ENCODE assay signal across 15 mouse cellular contexts in the genomic region with DNA sequence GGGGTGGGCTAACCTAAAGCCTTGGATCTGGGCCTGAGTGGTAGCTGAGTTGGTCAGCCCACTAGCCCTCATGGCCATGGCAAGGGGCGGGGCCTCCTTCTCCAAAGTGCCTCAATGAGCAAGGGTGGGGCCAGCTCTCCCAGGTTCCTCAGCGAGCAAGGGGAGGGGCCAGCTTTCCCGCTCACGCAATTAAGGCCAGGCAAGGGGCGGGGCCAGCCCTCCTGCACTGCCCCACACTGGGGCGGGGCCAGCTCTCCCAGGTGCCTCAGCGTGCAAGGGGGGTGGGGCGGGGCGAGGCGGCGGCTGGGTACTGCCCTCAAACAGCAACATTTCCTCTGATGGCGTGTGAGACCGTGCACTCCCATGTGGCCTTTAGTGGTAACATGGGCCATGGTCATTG. TPM values are rescaled to one million over a fixed set of nuclear protein-coding genes. Genes with fewer than 3 reads are reported as not detected.
DNase-seq lines count a peak whose midpoint lies in the region; ATAC-seq lines count a peak whose summit lies in the region.
"Had no signal": no experiment of that assay in that cellular context is flagged by ENCODE, and none has a peak within 500 bp of the region (broad histone marks: within the 10 kb centered on the region; RNA-seq: fewer than 3 reads in every experiment).

No protein-coding gene starts in this region.

- no peaks in the 10 kb centered on the region for H3K36me3 ChIP-seq in liver, embryonic 12.5 days
- H3K36me3 ChIP-seq: neural tube, embryonic 13.5 days had no signal

- H3K9me3 ChIP-seq in liver, embryonic 12.5 days (replicated peaks), result no peaks in the 10 kb centered on the region
- H3K9me3 ChIP-seq: neural tube, embryonic 13.5 days had no signal

- 30% methylated on average over 13 of the region's 13 CpGs for WGBS in liver, embryonic 12.5 days (ENCODE audit: insufficient replicate concordance)

- no peak overlapping the region for H3K27ac ChIP-seq in liver, embryonic 12.5 days
- H3K27ac ChIP-seq: kidney, postnatal 0 days; left cerebral cortex, adult 2 months; neural tube, embryonic 13.5 days had no signal

- peak; percentile 4 for DNase-seq in adrenal gland, postnatal 14 days
- no peak for DNase-seq in adrenal gland, adult 2 months
- DNase-seq in kidney, postnatal 4 days, result peak; percentile 4 to 20
- DNase-seq in kidney, postnatal 25 days, result no peak
- peak; percentile 94 for DNase-seq in R1 (ENCODE audit: low read depth, low spot score)
- no peak for DNase-seq in frontal cortex, adult 2 months (ENCODE audit: extremely low spot score in 1 of 2, low spot score in 1 of 2)
- no peak for DNase-seq in ovary, postnatal 10 days (ENCODE audit: low spot score)
- DNase-seq: gastrocnemius, postnatal 25 days; heart, postnatal 36 days had no signal

- H3K27me3 ChIP-seq in liver, embryonic 12.5 days (replicated peaks), result peaks cover 35% of the 10 kb centered on the region

- H3K4me1 ChIP-seq in liver, embryonic 12.5 days, result peaks cover 5% of the 10 kb centered on the region; the same call in 1 of the 2 replicates
- H3K4me1 ChIP-seq: neural tube, embryonic 13.5 days had no signal

- H3K4me3 ChIP-seq in liver, embryonic 12.5 days, result no peak overlapping the region
- H3K4me3 ChIP-seq: left cerebral cortex, adult 2 months; neural tube, embryonic 13.5 days had no signal

- H3K4me2 ChIP-seq in liver, embryonic 12.5 days, result peak overlapping the region; percentile 18
- H3K4me2 ChIP-seq: neural tube, embryonic 13.5 days had no signal

- H3K9ac ChIP-seq in liver, embryonic 12.5 days, result no peak overlapping the region
- H3K9ac ChIP-seq: neural tube, embryonic 13.5 days had no signal

- peak; percentile 68 for ATAC-seq in liver, embryonic 12.5 days

RNA-seq across cellular contexts. Expression of a gene that starts 9.2 kb away (rescaled TPM):
- total RNA-seq in adrenal gland, postnatal 14 days (2021), result not detected in 2 replicates
- not detected for total RNA-seq in adrenal gland, adult 2 months (2021)
- not detected in 2 replicates for polyA plus RNA-seq in adrenal gland, adult 2 months (2012; rRNA removed)
- not detected in 2 replicates for polyA plus RNA-seq in liver, embryonic 12.5 days (2016; fragmentation: Nextera tagmentation; extraction: Ambion mirVana)
- polyA plus RNA-seq in frontal cortex, adult 2 months (2012; rRNA removed), result 0.92 and 1.1 TPM in 2 replicates
- total RNA-seq: gastrocnemius, postnatal 25 days; heart, postnatal 36 days; left cerebral cortex, adult 2 months had no signal

RNA-seq across cellular contexts. Expression of a gene that starts 16.8 kb away (rescaled TPM):
- total RNA-seq in adrenal gland, postnatal 14 days (2021), result not detected in 2 replicates
- total RNA-seq in adrenal gland, adult 2 months (2021), result not detected
- polyA plus RNA-seq in adrenal gland, adult 2 months (2012; rRNA removed), result not detected in 2 replicates
- polyA plus RNA-seq in liver, embryonic 12.5 days (2016; fragmentation: Nextera tagmentation; extraction: Ambion mirVana), result not detected in 2 replicates
- not detected in 2 replicates for polyA plus RNA-seq in frontal cortex, adult 2 months (2012; rRNA removed)
- total RNA-seq: gastrocnemius, postnatal 25 days; heart, postnatal 36 days; left cerebral cortex, adult 2 months had no signal
- polyA plus RNA-seq: kidney, postnatal 0 days; lung, embryonic 16.5 days; neural tube, embryonic 13.5 days; thymus, postnatal 0 days had no signal

RNA-seq across cellular contexts. Expression of a gene that starts 48.7 kb away (rescaled TPM):
- total RNA-seq in adrenal gland, postnatal 14 days (2021), result 5.5 and 5.7 TPM in 2 replicates
- total RNA-seq in adrenal gland, adult 2 months (2021), result 1 to 10 TPM; 4.2 to 7.9 TPM
- 0.15 and 0.17 TPM in 2 replicates for polyA plus RNA-seq in adrenal gland, adult 2 months (2012; rRNA removed)
- polyA plus RNA-seq in liver, embryonic 12.5 days (2016; fragmentation: Nextera tagmentation; extraction: Ambion mirVana), result 0.69 and 0.71 TPM in 2 replicates
- 12.1 and 13.6 TPM in 2 replicates for polyA plus RNA-seq in frontal cortex, adult 2 months (2012; rRNA removed)

Comparison
In these comparisons a context has a peak if more than half of its experiments do, and no peak if none do; other contexts are left out.
1. DNase-seq: peak in adrenal gland, postnatal 14 days (single experiment), kidney, postnatal 4 days (2 of 2) and R1 (single experiment); none in adrenal gland, adult 2 months (single experiment), kidney, postnatal 25 days (0 of 2), frontal cortex, adult 2 months (0 of 2) and ovary, postnatal 10 days (single experiment).